Mouse (Mus musculus) thymus, adult 2 months (tissue): ENCODE data around the gene 1810010H24Rik.

Experiments
- CTCF ChIP-seq: fragments of 200-500 bp; IDR thresholded peaks from 2 replicates; pipeline ENCODE4 v1.5.1; 2012; ENCODE audit warnings: mild to moderate bottlenecking, control low read depth, low read length, moderate library complexity, borderline replicate concordance; ENCODE audit not compliant: control insufficient read depth, poor library complexity, insufficient read depth; ENCODE audit errors: extremely low read depth
- POLR2A ChIP-seq: fragments of 200-500 bp; IDR thresholded peaks from 2 replicates; pipeline ENCODE4 v1.6.1; 2012; ENCODE audit warnings: mild to moderate bottlenecking, low read length, control low read depth, moderate library complexity; ENCODE audit not compliant: control insufficient read depth, poor library complexity, insufficient read depth; ENCODE audit errors: extremely low read depth

- TF ChIP-seq CTCF (no peak), POLR2A (no peak)
Observed at GRCm38 (mm10) chr11:106981787-106982186, 43.7 kb upstream of the 1810010H24Rik start.
